23 mouse cellular contexts compared by ENCODE assay signal in genomic region chr6:113513944-113514343, GRCm38 (mm10). TPM values are rescaled to one million over a fixed set of nuclear protein-coding genes. Genes with fewer than 3 reads are reported as not detected.
"Had no signal": no experiment of that assay in that cellular context is flagged by ENCODE, and none has a peak within 500 bp of the region (broad histone marks: within the 10 kb centered on the region; RNA-seq: fewer than 3 reads in every experiment).

No protein-coding gene starts in this region.

- H3K27ac ChIP-seq: lung, embryonic 15.5 days; macrophage; midbrain, embryonic 13.5 days; midbrain, embryonic 15.5 days; neural tube, embryonic 12.5 days had no signal

- DNase-seq: liver, postnatal 0 days; lung, adult 2 months; lung, postnatal 14 days; lung, postnatal 36 days; retina, postnatal 1 day; right cerebral cortex, adult 18-20 months; right cerebral cortex, postnatal 25 days; right cerebral cortex, postnatal 4 days; spleen, adult 18-20 months; thymus, adult 18-20 months; thymus, postnatal 14 days; thymus, postnatal 36 days had no signal

- H3K4me2 ChIP-seq: lung, embryonic 15.5 days; midbrain, embryonic 11.5 days; midbrain, embryonic 13.5 days; midbrain, embryonic 15.5 days; neural tube, embryonic 12.5 days had no signal

- H3K9ac ChIP-seq: liver, postnatal 0 days; lung, embryonic 15.5 days; midbrain, embryonic 13.5 days; midbrain, embryonic 15.5 days; neural tube, embryonic 12.5 days had no signal

- ATAC-seq: liver, postnatal 0 days; lung, postnatal 0 days; midbrain, embryonic 13.5 days; midbrain, embryonic 15.5 days had no signal

- H3K9me3 ChIP-seq: lung, embryonic 15.5 days; midbrain, embryonic 13.5 days; midbrain, embryonic 15.5 days; neural tube, embryonic 12.5 days had no signal

- H3K4me3 ChIP-seq: lung, embryonic 15.5 days; megakaryocyte, embryonic 14.5 days; midbrain, embryonic 13.5 days; midbrain, embryonic 15.5 days; neural tube, embryonic 12.5 days had no signal

- H3K4me1 ChIP-seq: lung, embryonic 15.5 days; midbrain, embryonic 15.5 days; neural tube, embryonic 12.5 days had no signal

- H3K27me3 ChIP-seq: lung, embryonic 15.5 days; midbrain, embryonic 13.5 days; midbrain, embryonic 15.5 days; neural tube, embryonic 12.5 days had no signal

RNA-seq across cellular contexts. Expression of gene Prrt3, which starts 12.2 kb away (rescaled TPM):
- total RNA-seq: megakaryocyte progenitor cell, adult 5-6 weeks; monocyte, adult 5-6 weeks; neutrophil, adult 5-6 weeks had no signal
- polyA plus RNA-seq: macrophage had no signal

RNA-seq across cellular contexts. Expression of gene Il17rc, which starts 42.7 kb away (rescaled TPM):
- total RNA-seq: megakaryocyte progenitor cell, adult 5-6 weeks; monocyte, adult 5-6 weeks; neutrophil, adult 5-6 weeks had no signal
- polyA plus RNA-seq: macrophage had no signal
